Mouse (Mus musculus): ENCODE results near the gene Olfr168. TPM values are rescaled to one million over a fixed set of nuclear protein-coding genes. Genes with fewer than 3 reads are reported as not detected.
"Not testable (repeated sequence)": the region's sequence is repeated elsewhere in the genome, so short reads cannot be mapped to it uniquely, and the experiment has no call there.

Gene Olfr168
- not detected in 2 replicates for polyA plus RNA-seq (2012; rRNA removed)

GRCm38 (mm10) chr16:19535455-19535854 is at the start of gene Olfr168:
Gene Olfr168 (minus strand): TSS chr16:19535555.
- TF ChIP-seq POLR2A (IDR thresholded peaks at IDR 0.05; ENCODE audit: extremely low read depth, insufficient read depth, low read length) (no peak), CTCF (IDR thresholded peaks at IDR 0.05; ENCODE audit: extremely low read depth, insufficient read depth, low read length) (no peak)
- no peaks in the 10 kb centered on the region for H3K4me1 ChIP-seq (ENCODE audit: control insufficient read depth, insufficient read depth, low read length)
- no peak within 1 kb of the TSS for H3K27ac ChIP-seq (ENCODE audit: insufficient read depth, low read length)
- H3K4me3 ChIP-seq (ENCODE audit: insufficient read depth, low read length) = no peak within 1 kb of the TSS

GRCm38 (mm10) chr16:19571709-19572108 is 36.4 kb upstream of the Olfr168 start, which contains the start of gene Olfr169:
Gene Olfr169 (minus strand): TSS chr16:19571809.
- H3K4me3 ChIP-seq (ENCODE audit: insufficient read depth, low read length); H3K27ac ChIP-seq (ENCODE audit: insufficient read depth, low read length); H3K4me1 ChIP-seq (ENCODE audit: control insufficient read depth, insufficient read depth, low read length): not testable (repeated sequence)

GRCm38 (mm10) chr16:19553429-19553828 is 18.1 kb upstream of the Olfr168 start:
- not testable (repeated sequence) for H3K4me1 ChIP-seq (ENCODE audit: control insufficient read depth, insufficient read depth, low read length); H3K4me3 ChIP-seq (ENCODE audit: insufficient read depth, low read length); H3K27ac ChIP-seq (ENCODE audit: insufficient read depth, low read length)

GRCm38 (mm10) chr16:19552246-19552645 is 16.9 kb upstream of the Olfr168 start:
- H3K4me3 ChIP-seq (ENCODE audit: insufficient read depth, low read length); H3K4me1 ChIP-seq (ENCODE audit: control insufficient read depth, insufficient read depth, low read length); H3K27ac ChIP-seq (ENCODE audit: insufficient read depth, low read length): not testable (repeated sequence)

- Histone ChIP-seq H3K27ac (ENCODE audit: insufficient read depth, low read length) (no peak within 1 kb of the TSS), H3K4me3 (ENCODE audit: insufficient read depth, low read length) (no peak within 1 kb of the TSS), H3K4me1 (ENCODE audit: control insufficient read depth, insufficient read depth, low read length) (no peaks in the 10 kb centered on the region)
- TF ChIP-seq POLR2A (IDR thresholded peaks at IDR 0.05; ENCODE audit: extremely low read depth, insufficient read depth, low read length) (no peak), CTCF (IDR thresholded peaks at IDR 0.05; ENCODE audit: extremely low read depth, insufficient read depth, low read length) (no peak)
Observed at GRCm38 (mm10) chr16:19522166-19522565, 13.2 kb downstream of the Olfr168 start, which contains the start of gene Olfr167. Gene Olfr167 (minus strand): TSS chr16:19522266.

- H3K4me1 ChIP-seq (ENCODE audit: control insufficient read depth, insufficient read depth, low read length) = no peaks in the 10 kb centered on the region
- no peak within 1 kb of the TSS for H3K4me3 ChIP-seq (ENCODE audit: insufficient read depth, low read length)
- H3K27ac ChIP-seq (ENCODE audit: insufficient read depth, low read length) = no peak within 1 kb of the TSS
- no peak for TF ChIP-seq CTCF (IDR thresholded peaks at IDR 0.05; ENCODE audit: extremely low read depth, insufficient read depth, low read length)
- TF ChIP-seq POLR2A (IDR thresholded peaks at IDR 0.05; ENCODE audit: extremely low read depth, insufficient read depth, low read length) = no peak
Observed at GRCm38 (mm10) chr16:19483394-19483793, 52.0 kb downstream of the Olfr168 start, which contains the start of gene Olfr166. Gene Olfr166 (plus strand): TSS chr16:19483694.

Other genes starting within 250 kb of the Olfr168 start
- gene Olfr164, start 221.5 kb downstream of the Olfr168 start, polyA plus RNA-seq (2012; rRNA removed) = not detected in 2 replicates
- not detected in 2 replicates for gene Olfr165, start 112.4 kb downstream of the Olfr168 start, polyA plus RNA-seq (2012; rRNA removed)
- not detected in 2 replicates for gene Olfr166, start 51.9 kb downstream of the Olfr168 start, polyA plus RNA-seq (2012; rRNA removed)
- gene Olfr167, start 13.3 kb downstream of the Olfr168 start, polyA plus RNA-seq (2012; rRNA removed) = not detected in 2 replicates
- not detected in 2 replicates for gene Olfr169, start 36.3 kb upstream of the Olfr168 start, polyA plus RNA-seq (2012; rRNA removed)
- gene Olfr170, start 76.3 kb upstream of the Olfr168 start, polyA plus RNA-seq (2012; rRNA removed) = not detected in 2 replicates
- gene Olfr171, start 94.4 kb upstream of the Olfr168 start, polyA plus RNA-seq (2012; rRNA removed) = not detected in 2 replicates
- gene Lamp3, start 170.8 kb upstream of the Olfr168 start, polyA plus RNA-seq (2012; rRNA removed) = not detected in 2 replicates
- gene B3gnt5, start 224.7 kb upstream of the Olfr168 start, polyA plus RNA-seq (2012; rRNA removed) = 0.44 and 0.78 TPM in 2 replicates